Mouse (Mus musculus) thymus, adult 2 months (tissue): ENCODE data around the gene Ppard. TPM values are rescaled to one million over a fixed set of nuclear protein-coding genes. Genes with fewer than 3 reads are reported as not detected.

Experiments
- DNase-seq: peaks from one replicate; pipeline ENCODE4 v3.0.0; 2021
- H3K27ac ChIP-seq: fragments of 200-500 bp; 2 replicates; pipeline ENCODE4 v1.5.1; 2012; ENCODE audit warnings: low read length, control low read depth; ENCODE audit not compliant: control insufficient read depth, insufficient read depth
- H3K27me3 ChIP-seq: fragments of 200-500 bp; 2 replicates; pipeline ENCODE4 v1.6.1; 2012; ENCODE audit warnings: mild to moderate bottlenecking, low read length, moderate library complexity, mixed read lengths; ENCODE audit not compliant: control insufficient read depth, insufficient read depth
- H3K36me3 ChIP-seq: fragments of 200-500 bp; 2 replicates; pipeline ENCODE4 v1.6.1; 2012; ENCODE audit warnings: mild to moderate bottlenecking, low read length, moderate library complexity; ENCODE audit not compliant: control insufficient read depth, insufficient read depth
- H3K4me1 ChIP-seq: fragments of 200-500 bp; replicated peaks from 2 replicates; pipeline ENCODE4 v1.6.1; 2012; ENCODE audit warnings: low read length; ENCODE audit not compliant: control insufficient read depth, insufficient read depth
- H3K4me3 ChIP-seq: fragments of 200-500 bp; 2 replicates; pipeline ENCODE4 v1.5.1; 2012; ENCODE audit warnings: mild to moderate bottlenecking, low read length, control low read depth, moderate library complexity; ENCODE audit not compliant: control insufficient read depth, insufficient read depth
- CTCF ChIP-seq: fragments of 200-500 bp; IDR thresholded peaks from 2 replicates; pipeline ENCODE4 v1.5.1; 2012; ENCODE audit warnings: mild to moderate bottlenecking, control low read depth, low read length, moderate library complexity, borderline replicate concordance; ENCODE audit not compliant: control insufficient read depth, poor library complexity, insufficient read depth; ENCODE audit errors: extremely low read depth
- POLR2A ChIP-seq: fragments of 200-500 bp; IDR thresholded peaks from 2 replicates; pipeline ENCODE4 v1.6.1; 2012; ENCODE audit warnings: mild to moderate bottlenecking, low read length, control low read depth, moderate library complexity; ENCODE audit not compliant: control insufficient read depth, poor library complexity, insufficient read depth; ENCODE audit errors: extremely low read depth
- WGBS: fragments of 180-500 bp; shearing (Covaris S2); methylation state at CpG from one replicate; pipeline ENCODE4 v1.1.7; 2018; 5-methylcytosine and 5-hydroxymethylcytosine counted together
- polyA plus RNA-seq: library from polyadenylated mRNA; depleted of rRNA; stranded (reverse); fragments of >200 nt; gene quantifications from 2 replicates; pipeline ENCODE4 v1.2.3, GENCODE M21; 2012

Gene Ppard
- polyA plus RNA-seq, 1 experiment: 51.6 TPM

DNA sequence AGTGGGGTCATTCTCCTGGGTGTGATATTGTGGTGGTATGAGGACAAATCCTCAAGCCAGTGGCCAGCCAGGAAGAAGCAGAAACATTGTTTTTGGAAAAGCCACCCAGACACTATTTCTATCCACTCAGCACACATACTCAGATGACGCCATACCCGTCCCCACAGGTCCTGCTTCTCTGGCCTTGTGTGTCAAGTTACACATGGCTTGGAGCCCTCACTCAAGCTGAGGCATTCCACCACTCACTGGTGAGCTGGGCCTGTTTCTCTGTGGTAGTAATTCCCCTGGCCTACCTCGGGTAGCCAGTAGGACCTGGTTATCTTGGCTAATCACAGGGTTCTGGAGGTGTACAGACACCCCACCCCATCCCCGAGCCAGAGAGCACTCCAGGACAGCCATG, 61.2 kb downstream of the Ppard start:
- no peak overlapping the region for H3K4me3 ChIP-seq
- 84% methylated on average over 4 of the region's 4 CpGs for WGBS
- peaks cover 36% of the 10 kb centered on the region for H3K4me1 ChIP-seq
- no peak overlapping the region for H3K27ac ChIP-seq
- H3K36me3 ChIP-seq: no peaks in the 10 kb centered on the region
- no peak for DNase-seq
- H3K27me3 ChIP-seq: no peaks in the 10 kb centered on the region
- TF ChIP-seq CTCF (no peak), POLR2A (no peak)

DNA sequence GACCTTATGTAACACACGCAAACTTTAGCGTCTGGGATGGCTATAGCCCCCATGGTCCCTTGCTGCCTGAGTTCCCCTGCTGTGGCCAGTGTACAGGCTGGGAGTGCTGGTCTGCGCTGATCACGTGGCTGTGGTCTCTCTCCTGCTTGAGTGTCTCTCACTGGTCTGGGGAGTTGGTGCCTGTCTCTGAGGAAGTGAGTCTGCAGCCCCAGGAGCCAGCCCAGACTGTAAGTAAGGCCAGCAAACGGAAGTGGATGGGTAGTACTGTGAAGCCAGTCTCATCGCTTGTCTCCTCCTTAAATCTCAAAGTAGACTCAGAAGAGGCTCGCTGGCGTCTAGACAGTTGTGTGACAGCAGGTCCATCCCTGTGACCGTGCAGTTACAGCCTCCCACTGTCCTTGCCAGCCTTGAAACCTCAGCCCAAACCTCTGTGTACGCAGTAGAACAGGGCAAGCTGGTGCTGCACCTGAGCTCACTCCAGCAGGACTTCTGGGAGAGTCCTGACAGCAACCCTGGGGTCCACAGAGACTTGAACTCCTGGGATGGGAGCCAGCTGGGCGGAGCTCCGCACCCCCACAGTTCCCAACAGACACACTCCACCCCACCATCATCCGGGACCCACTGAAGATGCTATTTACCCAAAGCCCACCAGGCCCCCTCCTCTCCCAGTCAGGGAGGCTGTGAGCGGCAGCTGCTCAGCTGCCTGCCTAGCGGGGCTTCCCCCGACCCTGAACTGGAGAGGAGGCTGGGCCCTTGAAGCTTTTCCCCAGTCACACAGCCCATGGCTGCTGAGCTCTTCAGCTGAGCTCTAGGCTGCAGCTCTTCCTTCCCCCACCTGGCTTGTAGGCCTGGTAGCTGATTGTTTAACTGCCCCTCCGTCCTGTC, 62.2 kb downstream of the Ppard start:
- Histone ChIP-seq H3K36me3 (no peaks in the 10 kb centered on the region), H3K27me3 (no peaks in the 10 kb centered on the region), H3K4me3 (no peak overlapping the region), H3K4me1 (peaks cover 45% of the 10 kb centered on the region), H3K27ac (no peak overlapping the region)
- TF ChIP-seq CTCF: no peak
- no peak for DNase-seq
- WGBS: 43% methylated on average over 17 of the region's 17 CpGs

DNA sequence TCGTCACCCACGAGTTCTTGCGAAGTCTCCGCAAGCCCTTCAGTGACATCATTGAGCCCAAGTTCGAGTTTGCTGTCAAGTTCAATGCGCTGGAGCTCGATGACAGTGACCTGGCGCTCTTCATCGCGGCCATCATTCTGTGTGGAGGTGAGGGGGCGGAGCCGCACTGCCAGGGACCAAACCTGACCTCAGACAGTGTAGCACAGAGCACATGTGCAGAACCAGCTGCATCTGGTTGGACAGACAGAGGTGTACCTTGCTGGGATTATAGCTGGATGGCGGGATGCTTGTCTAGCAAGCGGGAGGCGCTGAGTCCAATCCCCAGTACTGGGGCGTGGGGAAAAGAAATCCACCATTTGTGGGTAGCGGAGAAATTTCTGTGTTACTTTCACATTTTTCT, 66.4 kb downstream of the Ppard start:
- TF ChIP-seq CTCF: no peak
- no peak for TF ChIP-seq POLR2A
- no peaks in the 10 kb centered on the region for H3K36me3 ChIP-seq
- H3K4me3 ChIP-seq: no peak overlapping the region
- 87% methylated on average over 17 of the region's 17 CpGs for WGBS
- H3K27ac ChIP-seq: no peak overlapping the region
- DNase-seq: no peak
- peaks cover 42% of the 10 kb centered on the region for H3K4me1 ChIP-seq
- no peaks in the 10 kb centered on the region for H3K27me3 ChIP-seq

DNA sequence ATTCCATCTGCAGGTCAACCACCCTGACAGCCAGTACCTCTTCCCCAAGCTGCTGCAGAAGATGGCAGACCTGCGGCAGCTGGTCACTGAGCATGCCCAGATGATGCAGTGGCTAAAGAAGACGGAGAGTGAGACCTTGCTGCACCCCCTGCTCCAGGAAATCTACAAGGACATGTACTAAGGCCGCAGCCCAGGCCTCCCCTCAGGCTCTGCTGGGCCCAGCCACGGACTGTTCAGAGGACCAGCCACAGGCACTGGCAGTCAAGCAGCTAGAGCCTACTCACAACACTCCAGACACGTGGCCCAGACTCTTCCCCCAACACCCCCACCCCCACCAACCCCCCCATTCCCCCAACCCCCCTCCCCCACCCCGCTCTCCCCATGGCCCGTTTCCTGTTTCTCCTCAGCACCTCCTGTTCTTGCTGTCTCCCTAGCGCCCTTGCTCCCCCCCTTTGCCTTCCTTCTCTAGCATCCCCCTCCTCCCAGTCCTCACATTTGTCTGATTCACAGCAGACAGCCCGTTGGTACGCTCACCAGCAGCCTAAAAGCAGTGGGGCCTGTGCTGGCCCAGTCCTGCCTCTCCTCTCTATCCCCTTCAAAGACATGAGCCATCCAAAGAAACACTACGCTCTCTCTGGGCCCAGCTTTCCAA, 67.3 kb downstream of the Ppard start:
- 0 out of 2 replicates have a peak overlapping the region, but pooled peaks have one; percentile 12 for H3K27ac ChIP-seq
- no peaks in the 10 kb centered on the region for H3K36me3 ChIP-seq
- H3K4me1 ChIP-seq: peaks cover 33% of the 10 kb centered on the region
- no peak overlapping the region for H3K4me3 ChIP-seq
- no peak for DNase-seq
- no peak for TF ChIP-seq POLR2A
- WGBS: 37% methylated on average over 11 of the region's 11 CpGs
- H3K27me3 ChIP-seq: no peaks in the 10 kb centered on the region

DNA sequence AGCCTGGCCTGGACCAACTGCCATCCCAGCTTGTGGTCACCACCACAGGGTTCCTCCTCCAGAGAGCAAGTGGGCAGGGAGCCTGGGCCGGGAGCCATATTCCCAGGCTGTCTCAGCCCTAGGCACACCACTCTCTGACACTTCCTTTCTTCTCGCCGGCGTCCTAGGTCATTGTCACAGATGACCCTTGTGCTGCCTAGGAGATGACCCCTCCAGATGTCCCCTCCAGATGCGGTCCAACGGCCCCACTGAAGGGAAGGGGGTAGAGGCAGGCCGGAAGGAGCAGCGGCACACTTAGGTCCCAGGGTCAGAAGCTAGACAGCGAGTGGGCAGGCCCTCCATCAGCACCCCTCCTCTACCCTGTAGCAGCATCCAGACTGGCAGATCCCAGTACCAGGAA, 67.8 kb downstream of the Ppard start:
- TF ChIP-seq POLR2A (no peak), CTCF (0 out of 2 replicates have a peak, but pooled peaks have one; percentile 4)
- H3K4me3 ChIP-seq: no peak overlapping the region
- H3K27me3 ChIP-seq: no peaks in the 10 kb centered on the region
- 0 out of 2 replicates have a peak overlapping the region, but pooled peaks have one; percentile 12 for H3K27ac ChIP-seq
- no peak for DNase-seq
- no peaks in the 10 kb centered on the region for H3K36me3 ChIP-seq
- 88% methylated on average over 9 of the region's 9 CpGs for WGBS
- peaks cover 28% of the 10 kb centered on the region for H3K4me1 ChIP-seq

DNA sequence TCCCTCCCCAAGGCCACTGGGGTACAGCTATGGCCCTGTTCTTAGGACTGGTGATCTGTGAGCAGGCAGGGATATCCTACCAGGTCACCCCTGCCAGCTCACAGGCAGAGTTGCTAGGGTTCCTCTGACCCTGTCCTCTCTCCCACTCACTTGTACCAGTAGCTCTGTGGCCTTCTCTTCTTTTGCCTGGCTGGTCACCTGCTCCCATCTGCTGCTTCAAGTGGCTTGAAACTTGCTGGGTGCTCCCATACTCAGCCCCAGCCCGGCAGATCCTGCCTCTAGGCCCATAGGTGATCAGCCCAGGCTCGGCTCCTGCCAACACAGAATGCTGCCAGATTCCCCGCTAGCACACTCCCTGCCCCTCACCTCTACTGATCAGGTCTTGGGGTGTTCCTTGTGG, 68.3 kb downstream of the Ppard start:
- WGBS: 90% methylated on average over 3 of the region's 3 CpGs
- Histone ChIP-seq H3K4me3 (no peak overlapping the region), H3K27ac (no peak overlapping the region), H3K4me1 (peaks cover 28% of the 10 kb centered on the region), H3K36me3 (no peaks in the 10 kb centered on the region), H3K27me3 (no peaks in the 10 kb centered on the region)
- no peak for DNase-seq
- no peak for TF ChIP-seq POLR2A
- 0 out of 2 replicates have a peak, but pooled peaks have one; percentile 6 for TF ChIP-seq CTCF

DNA sequence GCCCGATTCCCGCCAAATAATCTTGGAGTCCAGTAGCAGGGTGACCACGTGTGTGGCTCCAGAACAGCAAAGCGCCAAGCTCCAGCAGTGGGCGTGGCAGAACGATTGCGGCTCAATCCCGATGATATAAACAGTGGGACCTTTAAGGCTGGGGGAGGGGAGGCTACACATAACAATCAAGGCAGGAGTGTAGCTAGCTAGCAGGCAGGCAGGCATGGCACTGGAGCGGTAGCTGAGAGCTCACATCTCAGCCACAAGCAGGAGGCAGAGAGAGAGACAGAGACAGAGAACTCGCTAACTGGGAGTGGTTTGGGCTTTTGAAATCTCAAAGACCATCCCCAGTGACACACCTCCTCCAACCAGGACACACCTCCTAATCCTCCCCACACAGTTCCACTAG, 72.7 kb downstream of the Ppard start:
- Histone ChIP-seq H3K4me3 (no peak overlapping the region), H3K27ac (no peak overlapping the region), H3K36me3 (no peaks in the 10 kb centered on the region), H3K27me3 (no peaks in the 10 kb centered on the region), H3K4me1 (peaks cover 18% of the 10 kb centered on the region)
- TF ChIP-seq CTCF: no peak
- no peak for TF ChIP-seq POLR2A
- WGBS: 93% methylated on average over 10 of the region's 10 CpGs
- no peak for DNase-seq
